Mouse (Mus musculus) left cerebral cortex, postnatal 10 days (tissue): Measurements from ENCODE around the gene Siah2. TPM values are rescaled to one million over a fixed set of nuclear protein-coding genes. Genes with fewer than 3 reads are reported as not detected.

Experiments
- DNase-seq, 2 experiments: peaks; one replicate each; pipeline ENCODE4 v3.0.0; 2021 to 2022; ENCODE audit warnings: low spot score in 2 of 2, mixed read lengths in 1 of 2; ENCODE audit errors: extremely low spot score in 1 of 2
- intact Hi-C: fragments of 180-260 bp; cut with DNase I; formaldehyde crosslinking; loops from one replicate; pipeline ENCODE4 v1.15.1; 2025
- total RNA-seq, 2 experiments: library from RNA; stranded (reverse); gene quantifications; 2 replicates each; pipeline ENCODE4 v1.2.3; 2021

The Siah2 gene
- total RNA-seq, 2 experiments from 2014 or later = 17.8 to 19.2 TPM

DNA sequence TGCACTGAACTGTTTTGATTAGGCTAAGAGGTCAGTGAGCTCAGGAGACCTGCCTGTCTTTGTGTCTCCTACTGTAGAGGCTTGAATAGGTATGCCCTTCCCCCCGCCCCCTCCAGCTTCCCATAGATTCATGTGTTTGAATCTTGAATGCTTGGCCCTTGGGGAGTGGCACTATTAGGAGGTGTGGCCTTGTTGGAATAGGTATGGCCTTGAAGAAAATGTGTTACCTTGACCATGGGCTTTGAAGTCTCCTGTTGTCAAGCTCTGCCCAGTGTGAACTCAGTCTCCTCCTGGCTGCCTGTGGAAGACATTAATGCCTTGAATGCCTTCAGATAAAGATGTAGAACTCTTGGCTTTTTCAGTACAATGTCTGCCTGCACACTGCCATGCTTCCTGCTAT, 9.2 kb upstream of the Siah2 start:
- intact Hi-C loops = no loop called here

GRCm38 (mm10) chr3:58697926-58698325, 5.7 kb upstream of the Siah2 start:
- no peak for DNase-seq
- intact Hi-C loops = no loop called here

More for the DNA sequence above, 9.2 kb upstream of the Siah2 start:
- DNase-seq = no peak

- no peak for DNase-seq
- intact Hi-C loops = no loop called here
These were observed 4.6 kb upstream of the Siah2 start for GRCm38 (mm10) chr3:58696806-58697205.

DNA sequence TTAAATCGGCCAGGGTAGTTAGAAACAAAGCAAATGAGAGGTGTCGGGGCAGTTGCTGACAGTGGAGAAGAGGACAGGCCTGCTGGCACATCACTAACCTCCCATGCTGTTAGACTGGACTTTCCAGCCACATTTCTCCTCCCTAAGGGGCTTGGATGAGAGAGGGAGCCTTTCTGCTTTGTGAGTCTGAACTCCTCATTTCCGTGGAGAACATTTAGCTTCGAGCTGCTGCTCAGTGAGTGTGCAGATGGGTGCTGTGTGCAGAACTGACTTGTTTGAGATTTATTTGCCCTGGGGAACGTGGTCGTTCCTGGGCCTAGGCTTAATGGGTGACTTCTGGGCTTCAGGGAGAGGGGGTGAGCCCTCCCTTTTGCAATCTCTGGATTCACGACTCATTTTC, 3.3 kb upstream of the Siah2 start:
- DNase-seq = no peak
- intact Hi-C loops = no loop called here

DNA sequence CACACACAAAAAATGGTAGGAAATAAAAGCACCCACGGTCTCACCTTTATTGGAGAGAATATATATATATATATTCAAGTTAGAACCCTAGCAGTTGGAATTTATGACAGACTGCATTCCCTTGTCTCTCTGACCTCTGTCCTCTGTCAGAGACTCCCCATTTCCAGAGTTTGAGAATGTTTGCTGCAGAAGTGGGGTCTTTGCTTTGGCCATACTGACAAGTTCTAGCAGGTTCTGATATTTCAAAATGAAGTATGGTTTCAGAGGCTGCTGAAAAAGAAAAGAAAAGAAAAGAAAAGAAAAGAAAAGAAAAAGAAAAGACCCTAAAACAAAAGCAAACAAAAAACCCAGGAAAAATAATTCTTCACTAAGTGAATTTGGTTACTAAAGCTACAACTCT, 2.8 kb upstream of the Siah2 start:
- intact Hi-C loops = no loop called here
- no peak for DNase-seq

GRCm38 (mm10) chr3:58693331-58693730, 1.1 kb upstream of the Siah2 start:
- intact Hi-C loops = loop anchor here (5.0 kb wide), 1 partner anchor 94 kb away; no protein-coding TSS in a partner anchor
- DNase-seq = no peak

- DNase-seq = peak in 1 of 2 experiments; percentile 55
- intact Hi-C loops = loop anchor here (5.0 kb wide), 1 partner anchor 96 kb away; no protein-coding TSS in a partner anchor
These were observed 743 bp downstream of the Siah2 start for GRCm38 (mm10) chr3:58691374-58691939.

DNA sequence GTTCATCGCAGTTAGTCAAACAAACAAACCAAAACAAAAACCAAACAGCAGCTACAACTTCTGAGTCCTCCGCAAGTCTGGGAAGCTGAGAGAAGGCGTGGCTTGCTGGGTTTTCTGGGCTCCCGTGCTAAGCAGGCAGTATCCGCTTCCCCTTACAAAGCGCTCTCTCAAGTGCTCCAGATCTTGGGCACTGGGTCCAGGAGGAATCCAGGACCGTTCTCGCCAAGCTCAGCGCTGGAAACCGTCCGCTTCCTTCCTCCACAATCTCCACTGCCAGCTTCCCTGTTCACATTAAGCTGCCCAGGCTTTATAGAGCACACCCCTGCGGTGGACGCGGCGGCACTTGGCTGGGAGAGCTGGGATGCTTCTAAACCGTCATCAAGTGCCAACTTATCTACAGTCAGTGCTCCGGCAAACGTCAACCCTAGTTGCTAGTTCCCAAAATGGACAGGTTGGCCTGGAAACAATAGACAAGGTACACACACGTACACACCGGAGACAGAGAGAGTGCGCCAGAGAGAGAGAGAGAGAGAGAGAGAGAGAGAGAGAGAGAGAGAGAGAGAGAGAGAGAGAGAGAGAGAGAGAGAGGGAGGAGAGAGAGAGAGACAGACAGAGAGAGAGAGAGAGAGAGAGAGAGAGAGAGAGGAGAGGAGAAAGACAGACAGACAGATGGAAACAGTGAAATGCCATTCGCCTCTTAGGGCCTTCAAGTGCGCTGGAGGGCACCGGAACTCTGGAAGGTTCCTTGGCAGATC, 1.4 kb downstream of the Siah2 start:
- intact Hi-C loops = loop anchor here (5.0 kb wide), 1 partner anchor 97 kb away; no protein-coding TSS in a partner anchor
- DNase-seq = peak; percentile 48 to 71

GRCm38 (mm10) chr3:58689721-58690120, 2.5 kb downstream of the Siah2 start:
- intact Hi-C loops = loop anchor here (5.0 kb wide), 1 partner anchor 98 kb away; no protein-coding TSS in a partner anchor
- no peak for DNase-seq

GRCm38 (mm10) chr3:58689105-58689504, 3.1 kb downstream of the Siah2 start:
- intact Hi-C loops = no loop called here
- no peak for DNase-seq

- intact Hi-C loops = no loop called here
- no peak for DNase-seq
These were observed 3.6 kb downstream of the Siah2 start for GRCm38 (mm10) chr3:58688551-58688950.

- intact Hi-C loops = no loop called here
- DNase-seq = no peak
These were observed 5.3 kb downstream of the Siah2 start for GRCm38 (mm10) chr3:58686922-58687284.

DNA sequence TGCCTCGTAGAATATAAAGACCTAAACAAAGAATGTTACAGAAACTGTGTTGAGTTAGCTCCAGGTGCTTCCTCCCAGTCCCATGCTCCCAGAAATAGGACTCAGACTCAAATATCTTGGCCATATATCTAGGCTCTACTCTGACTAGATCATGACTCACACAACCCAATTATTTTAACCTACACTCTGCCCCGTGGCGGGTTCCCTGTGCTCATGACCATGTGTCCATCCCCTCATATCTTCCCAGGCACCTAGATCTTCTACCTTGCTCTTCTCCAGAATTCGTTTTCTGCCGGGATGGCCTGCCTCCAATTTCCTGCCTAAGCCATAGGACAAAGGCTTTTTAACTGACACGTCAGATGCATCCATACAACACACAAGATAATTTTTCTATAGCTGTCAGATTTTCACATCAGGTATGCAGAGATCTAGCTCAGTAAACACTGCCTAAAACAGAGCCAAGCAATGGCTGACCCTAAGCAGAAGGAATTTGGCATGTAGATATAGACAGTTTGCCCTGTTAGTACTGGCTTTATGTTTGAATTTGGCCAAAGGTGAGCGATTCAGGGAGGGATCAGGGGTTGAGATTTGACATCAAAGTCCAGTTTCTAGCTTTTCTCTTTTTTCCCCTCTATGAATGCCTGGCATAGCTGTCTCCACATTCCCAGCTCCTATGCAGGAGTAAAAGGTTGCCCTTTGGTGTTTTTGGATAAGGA, 5.8 kb downstream of the Siah2 start:
- intact Hi-C loops = no loop called here
- DNase-seq = no peak

DNA sequence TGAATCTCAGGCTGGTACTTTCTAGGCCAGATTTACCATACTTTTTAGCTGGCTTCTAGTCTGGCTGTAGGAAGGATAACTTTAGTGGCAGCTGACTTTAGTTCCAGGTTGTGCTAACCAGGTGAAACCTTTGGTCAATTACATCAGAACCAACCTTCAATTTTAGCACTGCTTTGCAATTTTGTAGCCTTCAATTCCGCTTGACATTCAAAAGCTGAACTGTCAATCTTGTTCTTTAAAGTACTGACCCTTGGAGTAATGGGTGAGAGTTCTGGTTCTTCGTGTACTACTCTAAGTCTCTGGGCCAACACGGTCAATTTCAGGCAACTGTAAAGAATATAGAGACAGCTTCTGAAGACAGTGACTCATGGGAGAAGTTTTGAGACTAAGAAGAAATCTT, 6.8 kb downstream of the Siah2 start:
- DNase-seq = no peak
- intact Hi-C loops = no loop called here

DNA sequence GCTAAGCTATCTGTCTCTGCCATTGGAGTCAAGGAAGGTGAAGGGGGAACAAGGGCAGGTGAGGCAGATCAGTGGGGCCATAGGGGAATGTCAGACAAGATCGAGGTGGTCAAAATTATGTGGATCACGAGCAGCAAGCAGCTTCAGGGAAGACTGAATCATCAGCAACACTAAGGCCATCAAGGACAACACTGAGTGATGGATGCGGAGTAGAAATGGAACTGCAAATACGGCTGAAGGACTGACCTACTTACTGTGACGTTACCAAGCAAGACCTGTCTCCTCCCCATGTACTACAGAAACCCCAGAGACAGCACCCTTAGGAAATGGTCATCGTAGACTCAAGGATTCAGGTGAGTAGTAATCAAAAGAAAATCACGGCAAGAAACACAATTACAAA, 8.9 kb downstream of the Siah2 start:
- intact Hi-C loops = no loop called here
- no peak for DNase-seq

GRCm38 (mm10) chr3:58682336-58682735, 9.9 kb downstream of the Siah2 start:
- intact Hi-C loops = no loop called here
- no peak for DNase-seq

DNA sequence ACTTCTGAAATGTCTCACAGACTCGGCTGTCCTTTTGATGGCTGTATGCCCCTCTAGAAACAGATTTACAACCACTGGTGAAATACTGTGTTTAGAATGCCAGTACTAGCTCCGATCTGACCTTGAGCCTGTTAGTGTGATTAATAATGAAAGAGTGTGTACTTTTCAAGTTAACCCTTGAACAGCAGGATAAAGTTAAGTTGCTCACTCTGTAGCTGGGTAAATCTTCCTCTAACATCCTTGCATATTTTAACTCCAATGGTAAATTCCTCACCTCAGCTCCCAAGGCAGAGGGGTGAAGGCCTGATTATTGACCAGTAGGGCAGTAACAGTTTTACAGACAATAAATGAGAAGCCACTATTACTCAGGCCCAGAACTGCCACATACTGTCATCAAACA, 10.4 kb downstream of the Siah2 start:
- DNase-seq = no peak
- intact Hi-C loops = no loop called here

- intact Hi-C loops = no loop called here
- DNase-seq = no peak
These were observed 11.1 kb downstream of the Siah2 start for GRCm38 (mm10) chr3:58680943-58681637.

DNA sequence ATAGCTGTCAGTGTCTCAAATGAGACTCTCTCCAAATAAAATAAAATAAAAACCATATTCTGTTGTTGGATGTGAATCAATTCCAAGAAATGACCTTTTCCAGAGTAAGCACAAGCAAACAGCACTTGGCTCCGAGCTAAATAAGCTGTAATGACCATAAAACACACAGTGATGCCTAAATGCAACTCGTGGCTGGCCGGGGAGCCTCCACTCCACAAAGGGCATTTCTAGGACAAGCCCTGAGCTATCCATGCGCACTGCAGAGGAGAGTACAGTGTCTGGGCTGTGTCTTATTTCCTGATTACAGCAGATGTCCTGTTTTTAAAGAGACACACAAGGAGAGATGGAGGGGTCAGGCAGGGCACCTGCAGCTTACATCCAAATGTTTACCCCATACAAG, 12.2 kb downstream of the Siah2 start:
- DNase-seq = no peak
- intact Hi-C loops = no loop called here
